Mouse (Mus musculus): ENCODE results near the gene Hist1h3g.
A peak's percentile ranks its signal among the peaks of the same experiment; 100 is the strongest.
"Not testable (repeated sequence)": the region's sequence is repeated elsewhere in the genome, so short reads cannot be mapped to it uniquely, and the experiment has no call there.

Gene Hist1h3g

GRCm38 (mm10) chr13:23534368-23535131 is 672 bp upstream of the Hist1h3g start:
- DNase-seq (ENCODE audit: low spot score): no peak

GRCm38 (mm10) chr13:23536076-23536822 is 1.0 kb downstream of the Hist1h3g start:
- no peak for DNase-seq (ENCODE audit: low spot score)

GRCm38 (mm10) chr13:23537006-23537710 is 1.9 kb downstream of the Hist1h3g start:
- no peak for DNase-seq (ENCODE audit: low spot score)

- no peak for DNase-seq (ENCODE audit: low spot score)
Measured at GRCm38 (mm10) chr13:23538249-23538648, 3.0 kb downstream of the Hist1h3g start.

DNA sequence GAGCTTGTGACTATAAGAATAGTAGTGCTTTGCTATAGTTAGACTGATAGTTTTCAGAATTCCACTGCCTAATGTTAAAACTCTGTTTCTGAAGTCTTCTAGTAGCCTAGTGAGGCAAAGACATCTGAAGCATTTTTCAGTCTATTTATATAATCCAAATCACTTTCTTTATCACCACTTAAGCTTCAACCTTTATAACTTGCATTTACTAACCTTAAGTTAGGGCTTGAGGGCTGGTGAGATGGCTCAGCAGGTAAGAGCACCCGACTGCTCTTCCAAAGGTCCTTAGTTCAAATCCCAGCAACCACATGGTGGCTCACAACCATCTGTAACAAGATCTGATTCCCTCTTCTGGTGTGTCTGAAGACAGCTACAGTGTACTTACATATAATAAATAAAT is 4.6 kb downstream of the Hist1h3g start:
- DNase-seq (ENCODE audit: low spot score): not testable (repeated sequence)

DNA sequence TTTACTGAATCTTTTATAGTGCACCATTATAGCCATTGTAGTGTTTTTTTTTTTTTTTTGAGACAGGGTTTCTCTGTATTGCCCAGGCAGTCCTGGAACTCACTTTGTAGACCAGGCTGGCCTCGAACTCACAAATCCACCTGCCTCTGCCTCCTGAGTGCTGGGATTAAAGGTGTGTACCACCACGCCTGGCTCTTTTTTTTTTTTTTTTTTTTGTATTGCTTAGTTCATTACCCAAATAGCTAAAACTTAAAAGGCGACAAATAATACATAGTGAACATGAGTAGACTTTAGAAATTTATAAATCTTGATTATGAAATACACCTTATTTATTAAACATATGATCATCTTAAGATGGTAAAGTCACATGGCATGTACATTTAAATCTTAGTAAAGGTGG is 6.3 kb downstream of the Hist1h3g start:
- no peak for DNase-seq (ENCODE audit: low spot score)

DNA sequence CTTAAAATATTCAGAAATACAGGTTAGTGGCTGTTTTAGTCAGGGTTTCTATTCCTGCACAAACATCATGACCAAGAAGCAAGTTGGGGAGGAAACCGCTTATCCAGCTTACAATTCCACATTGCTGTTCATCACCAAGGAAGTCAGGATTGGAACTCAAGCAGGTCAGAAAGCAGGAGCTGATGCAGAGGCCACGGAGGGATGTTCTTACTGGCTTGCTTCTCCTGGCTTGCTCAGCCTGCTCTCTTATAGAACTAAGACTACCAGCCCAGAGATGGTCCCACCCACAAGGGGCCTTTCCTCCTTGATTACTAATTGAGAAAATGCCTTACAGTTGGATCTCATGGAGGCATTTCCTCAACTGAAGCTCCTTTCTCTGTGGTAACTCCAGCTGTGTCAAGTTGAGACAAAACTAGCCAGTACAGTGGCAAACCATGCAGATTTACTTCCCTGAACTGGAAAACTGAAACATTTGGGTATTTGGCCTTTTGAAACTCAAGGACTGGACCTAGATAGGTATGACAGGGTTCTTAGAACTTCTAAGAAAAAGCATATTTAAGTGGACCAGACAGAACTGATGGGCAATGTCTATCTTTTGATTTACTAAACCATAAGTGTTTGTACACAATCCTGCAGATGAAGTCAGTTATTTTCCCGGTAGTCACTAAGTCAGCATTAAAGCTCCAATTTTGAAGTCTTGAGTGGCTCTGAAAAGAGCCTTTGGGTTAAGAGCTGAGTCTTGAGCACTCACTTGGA is 7.2 kb downstream of the Hist1h3g start:
- DNase-seq (ENCODE audit: low spot score): not testable (repeated sequence)

DNA sequence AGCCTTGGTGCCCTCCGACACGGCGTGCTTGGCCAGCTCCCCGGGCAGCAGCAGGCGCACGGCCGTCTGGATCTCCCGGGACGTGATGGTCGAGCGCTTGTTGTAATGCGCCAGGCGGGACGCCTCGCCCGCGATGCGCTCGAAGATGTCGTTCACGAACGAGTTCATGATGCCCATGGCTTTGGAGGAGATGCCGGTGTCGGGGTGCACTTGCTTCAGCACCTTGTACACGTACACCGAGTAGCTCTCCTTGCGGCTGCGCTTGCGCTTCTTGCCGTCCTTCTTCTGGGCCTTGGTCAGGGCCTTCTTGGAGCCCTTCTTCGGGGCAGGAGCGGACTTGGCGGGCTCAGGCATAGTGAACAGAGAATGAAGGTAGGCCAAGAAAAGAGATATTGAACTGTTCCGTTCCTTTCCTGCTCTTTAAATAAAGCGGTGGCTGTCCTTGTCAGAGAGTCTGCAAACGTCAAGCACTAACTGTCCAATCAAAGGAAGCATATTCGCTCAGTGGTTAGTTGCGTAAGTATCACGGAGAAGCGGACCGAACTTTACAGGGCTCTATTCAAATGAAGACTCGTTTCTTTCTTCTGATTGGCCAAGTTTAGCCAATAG is 7.9 kb downstream of the Hist1h3g start, which contains the start of gene Hist1h2bh:
Gene Hist1h2bh (minus strand): TSS at position 394 of the 609 bp plus-strand sequence.
- DNase-seq (ENCODE audit: low spot score): peak; percentile 91

GRCm38 (mm10) chr13:23543965-23544786 is 9.0 kb downstream of the Hist1h3g start, which contains the start of gene Hist1h3f:
TSS of gene Hist1h3f (plus strand) at chr13:23544052.
- peak; percentile 92 for DNase-seq (ENCODE audit: low spot score)

DNA sequence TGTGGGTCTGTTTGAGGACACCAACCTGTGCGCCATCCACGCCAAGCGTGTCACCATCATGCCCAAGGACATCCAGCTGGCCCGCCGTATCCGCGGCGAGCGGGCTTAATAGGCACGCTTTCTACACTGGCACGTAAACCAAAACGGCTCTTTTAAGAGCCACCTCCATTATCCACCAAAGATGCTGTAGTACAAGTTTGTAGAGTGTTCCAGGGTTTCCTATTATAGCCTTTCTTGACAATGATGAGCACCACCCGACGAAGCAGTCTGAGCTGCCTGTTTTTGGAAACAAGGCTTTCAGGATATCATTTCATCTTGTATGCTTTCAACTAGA is 9.5 kb downstream of the Hist1h3g start:
- not testable (repeated sequence) for DNase-seq (ENCODE audit: low spot score)

DNA sequence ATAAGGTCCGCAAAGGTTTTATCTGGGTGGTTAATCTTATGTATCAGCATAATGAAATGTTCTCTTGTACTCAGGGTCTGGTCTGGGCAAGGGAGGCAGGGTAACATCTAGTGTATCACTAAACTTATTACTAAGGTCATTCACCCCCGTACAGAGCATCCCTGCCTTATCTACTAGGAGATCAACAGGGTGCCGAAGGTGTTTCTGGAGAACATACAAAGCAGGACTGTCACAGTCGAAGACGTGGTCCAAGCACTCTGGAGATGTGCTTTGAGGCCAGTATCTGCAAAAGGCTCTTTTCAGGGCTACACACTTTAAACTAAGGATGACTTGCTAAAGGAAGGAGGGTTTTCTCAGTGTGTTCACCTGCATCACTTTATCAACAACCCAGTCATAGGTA is 11.5 kb downstream of the Hist1h3g start:
- DNase-seq (ENCODE audit: low spot score): no peak

DNA sequence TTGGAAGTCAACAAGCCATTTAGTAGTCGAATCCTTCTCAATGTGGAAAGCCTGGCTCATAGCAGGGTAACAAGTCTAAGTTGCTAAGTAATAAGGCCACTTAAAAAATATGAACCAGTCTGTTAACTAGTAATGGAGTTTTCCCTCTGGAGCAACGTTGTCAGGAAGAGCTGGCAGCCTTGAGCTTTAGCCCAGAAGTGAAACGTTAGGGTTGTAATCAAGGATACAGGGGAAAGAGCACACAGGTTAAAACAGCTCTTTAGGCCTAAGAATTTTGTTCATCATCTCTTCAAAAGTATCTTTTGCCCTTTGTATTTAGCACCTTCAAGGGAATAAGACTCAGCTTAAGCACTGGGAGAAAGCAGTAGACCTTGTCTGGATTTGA is 15.5 kb downstream of the Hist1h3g start:
- peak; percentile 49 for DNase-seq (ENCODE audit: low spot score)

GRCm38 (mm10) chr13:23551146-23551834 is 16.1 kb downstream of the Hist1h3g start, which contains the start of gene Hist1h4f:
TSS of gene Hist1h4f (minus strand) at chr13:23551648.
- DNase-seq (ENCODE audit: low spot score): peak; percentile 96

DNA sequence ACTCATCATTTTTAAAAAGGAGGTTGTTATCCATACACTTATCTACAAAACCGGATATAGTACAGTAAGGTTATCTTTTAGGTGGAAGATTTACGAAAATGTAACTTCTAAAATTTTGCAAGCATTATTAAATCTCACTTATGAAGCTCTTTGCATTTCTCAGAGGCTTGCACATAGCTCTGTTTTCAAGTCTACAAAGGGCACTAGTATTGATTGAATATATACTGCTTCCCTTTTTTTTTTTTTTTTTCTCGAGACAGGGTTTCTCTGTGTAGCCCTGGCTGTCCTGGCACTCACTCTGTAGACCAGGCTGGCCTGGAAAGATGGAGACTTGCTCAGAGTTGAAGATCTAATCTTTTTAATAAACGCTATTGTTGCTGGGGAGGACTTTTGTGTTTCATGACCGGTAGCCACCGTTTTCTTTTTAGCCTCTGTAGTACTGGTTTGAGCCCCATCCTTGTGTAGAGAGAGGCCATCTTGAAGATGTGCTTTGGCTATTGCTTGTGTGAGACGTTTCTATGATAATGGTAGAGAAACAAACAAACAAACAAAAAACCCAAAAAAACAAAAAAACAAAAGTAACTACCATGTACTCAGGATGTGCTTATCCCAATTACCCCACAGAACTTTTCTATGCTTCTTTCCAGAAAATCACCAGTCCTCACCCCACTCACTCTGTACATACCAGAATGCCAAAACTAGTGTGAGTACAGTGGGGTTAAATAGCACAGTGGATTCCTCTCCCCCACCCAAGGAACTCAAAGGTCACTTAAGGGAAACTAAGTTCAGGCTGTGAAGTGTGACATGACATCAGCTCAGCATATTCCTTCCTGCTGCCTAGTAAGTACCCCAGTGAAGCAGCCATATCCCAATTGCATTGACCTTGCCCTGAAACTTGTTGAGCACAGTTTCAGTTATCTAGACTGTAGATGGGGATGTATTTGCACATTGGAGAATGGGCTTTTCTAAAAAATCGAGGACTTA is 17.0 kb downstream of the Hist1h3g start:
- no peak for DNase-seq (ENCODE audit: low spot score)

- no peak for DNase-seq (ENCODE audit: low spot score)
Measured at GRCm38 (mm10) chr13:23552962-23553361, 17.7 kb downstream of the Hist1h3g start, which contains the start of gene Hist1h1d. TSS of gene Hist1h1d (plus strand) at chr13:23553262.

GRCm38 (mm10) chr13:23554393-23554792 is 19.2 kb downstream of the Hist1h3g start:
- no peak for DNase-seq (ENCODE audit: low spot score)

DNA sequence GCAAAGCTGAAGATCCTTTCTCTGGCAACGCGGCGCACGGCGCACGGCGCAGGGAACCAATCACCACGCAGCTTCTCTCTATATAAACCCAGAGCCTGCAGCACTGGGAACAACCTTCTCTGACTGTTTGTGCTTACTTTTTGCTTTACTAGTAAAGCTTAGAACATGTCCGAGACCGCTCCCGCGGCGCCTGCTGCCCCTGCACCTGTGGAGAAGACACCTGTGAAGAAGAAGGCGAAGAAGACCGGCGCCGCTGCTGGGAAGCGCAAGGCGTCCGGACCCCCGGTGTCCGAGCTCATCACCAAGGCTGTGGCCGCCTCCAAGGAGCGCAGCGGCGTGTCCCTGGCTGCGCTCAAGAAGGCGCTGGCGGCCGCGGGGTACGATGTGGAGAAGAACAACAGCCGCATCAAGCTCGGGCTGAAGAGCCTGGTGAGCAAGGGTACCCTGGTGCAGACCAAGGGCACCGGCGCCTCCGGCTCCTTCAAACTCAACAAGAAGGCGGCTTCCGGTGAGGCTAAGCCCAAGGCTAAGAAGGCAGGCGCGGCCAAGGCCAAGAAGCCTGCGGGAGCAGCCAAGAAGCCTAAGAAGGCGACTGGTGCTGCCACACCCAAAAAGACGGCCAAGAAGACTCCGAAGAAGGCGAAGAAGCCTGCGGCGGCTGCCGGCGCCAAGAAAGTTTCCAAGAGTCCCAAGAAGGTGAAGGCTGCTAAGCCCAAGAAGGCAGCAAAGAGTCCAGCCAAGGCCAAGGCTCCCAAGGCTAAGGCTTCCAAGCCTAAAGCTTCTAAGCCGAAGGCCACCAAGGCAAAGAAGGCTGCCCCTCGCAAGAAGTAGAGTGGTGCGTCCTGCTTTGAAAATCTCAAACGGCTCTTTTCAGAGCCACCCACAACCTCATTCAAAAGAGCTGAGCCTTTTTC is 20.0 kb downstream of the Hist1h3g start:
- peak; percentile 90 for DNase-seq (ENCODE audit: low spot score)
